Mouse (Mus musculus) limb, embryonic 12.5 days (tissue): Measurements from ENCODE around the gene Mcat. TPM values are rescaled to one million over a fixed set of nuclear protein-coding genes. Genes with fewer than 3 reads are reported as not detected.

Experiments used
- ATAC-seq: fragments of 200-750 bp; cut with Nextera tagmentation; 2 replicates; pipeline ENCODE4 v1.8.0; 2017; ENCODE audit warnings: low read depth, moderate TSS enrichment; ENCODE audit not compliant: insufficient number of reproducible peaks, insufficient read depth, low FRiP score, low TSS enrichment
- H3K27ac ChIP-seq: fragments of 300-500 bp; sonication (generic); 2 replicates; pipeline ENCODE4 v1.5.1; 2016; ENCODE audit warnings: mild to moderate bottlenecking, moderate library complexity
- H3K27me3 ChIP-seq: fragments of 300-500 bp; sonication (generic); 2 replicates; pipeline ENCODE4 v1.6.1; 2016; ENCODE audit warnings: mild to moderate bottlenecking, moderate library complexity
- H3K36me3 ChIP-seq: fragments of 300-500 bp; sonication (generic); 2 replicates; pipeline ENCODE4 v1.6.1; 2016; ENCODE audit warnings: mild to moderate bottlenecking, moderate library complexity
- H3K4me1 ChIP-seq: fragments of 300-500 bp; sonication (generic); replicated peaks from 2 replicates; pipeline ENCODE4 v1.6.1; 2016
- H3K4me2 ChIP-seq: fragments of 300-500 bp; sonication (generic); 2 replicates; pipeline ENCODE4 v1.6.1; 2016; ENCODE audit warnings: mild to moderate bottlenecking, moderate library complexity
- H3K4me3 ChIP-seq: fragments of 300-500 bp; sonication (generic); replicated peaks from 2 replicates; pipeline ENCODE4 v1.5.1; 2016; ENCODE audit warnings: mild to moderate bottlenecking
- H3K9ac ChIP-seq: fragments of 300-500 bp; sonication (generic); replicated peaks from 2 replicates; pipeline ENCODE4 v1.6.1; 2016; ENCODE audit warnings: mild to moderate bottlenecking, moderate library complexity
- H3K9me3 ChIP-seq: fragments of 300-500 bp; sonication (generic); 2 replicates; pipeline ENCODE4 v1.6.1; 2016; ENCODE audit warnings: mild to moderate bottlenecking, moderate library complexity
- WGBS: fragments of 180-500 bp; shearing (Covaris S2); methylation state at CpG from one replicate; pipeline ENCODE4 v1.1.7; 2016; 5-methylcytosine and 5-hydroxymethylcytosine counted together
- polyA plus RNA-seq: library from polyadenylated mRNA; unstranded; fragments of >200 nt; fragmentation: Nextera tagmentation; extraction: Ambion mirVana; gene quantifications from 2 replicates; pipeline ENCODE4 v1.2.1, GENCODE M21; 2016

Gene Mcat
- polyA plus RNA-seq, 1 experiment from 2014 or later = 50.8 TPM

DNA sequence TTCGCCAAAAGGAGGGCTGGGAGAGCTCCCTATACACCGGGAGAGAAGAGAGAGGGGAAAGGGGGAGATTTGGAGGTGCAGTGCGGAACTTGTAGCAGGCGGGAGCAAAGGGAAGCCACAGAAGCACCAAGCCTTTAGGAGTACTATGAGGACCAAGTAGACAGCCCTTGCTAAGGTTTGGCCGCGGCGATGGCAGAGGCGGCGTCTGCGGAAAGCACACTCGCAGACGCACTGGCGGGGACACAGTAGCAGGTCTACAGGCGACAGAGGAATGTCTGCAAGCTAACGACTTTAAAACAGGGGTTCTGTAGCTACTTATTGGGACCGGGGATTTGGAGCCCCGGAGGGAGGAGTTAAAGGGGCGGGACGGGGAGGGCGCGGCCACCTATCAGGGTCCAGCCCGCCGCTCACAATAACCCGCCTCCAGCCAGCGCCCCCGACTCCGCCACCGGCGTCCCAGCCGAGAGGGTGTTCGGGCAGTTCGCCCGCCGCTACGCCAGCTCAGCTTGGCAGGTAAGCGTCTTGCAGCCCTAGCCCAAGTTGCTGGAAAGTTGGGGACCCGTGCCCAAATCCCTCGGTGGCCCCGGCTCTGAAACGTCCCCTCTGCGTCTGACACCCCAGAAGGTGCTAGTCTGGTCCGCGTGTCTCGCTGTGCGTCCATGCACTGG is 37.0 kb downstream of the Mcat start, which contains the start of gene Bik:
TSS of gene Bik (plus strand) at position 439 of the 668 bp plus-strand sequence.
- Histone ChIP-seq H3K4me1 (peaks cover 23% of the 10 kb centered on the region), H3K4me3 (peak within 1 kb of the TSS; percentile 56), H3K36me3 (no peaks in the 10 kb centered on the region), H3K4me2 (peak within 1 kb of the TSS; percentile 94), H3K27me3 (peaks cover 69% of the 10 kb centered on the region), H3K9ac (peak within 1 kb of the TSS; percentile 50), H3K9me3 (no peaks in the 10 kb centered on the region), H3K27ac (no peak within 1 kb of the TSS)
- WGBS = under 1% methylated on average over 45 of the region's 45 CpGs
- ATAC-seq = peak; percentile 71; the same call in 1 of the 2 replicates

DNA sequence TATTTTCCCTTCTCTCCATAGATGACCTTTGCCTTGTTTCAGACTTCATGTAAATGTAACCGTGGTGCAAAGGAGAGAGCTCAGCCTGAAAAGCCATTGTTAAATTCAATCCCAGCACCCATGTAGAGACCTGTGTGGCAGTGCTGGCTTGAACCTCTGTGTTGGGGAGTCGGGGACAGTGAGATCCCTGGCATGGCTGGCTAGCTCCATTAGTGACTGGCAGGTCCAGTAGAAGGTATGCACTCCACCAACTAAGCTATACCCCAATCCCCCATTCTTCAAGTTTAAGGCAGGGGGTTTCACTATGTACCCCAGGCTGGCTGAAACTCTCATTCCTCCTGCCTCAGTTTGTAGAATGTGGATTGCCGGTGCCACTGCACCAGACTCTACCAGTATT is 39.3 kb downstream of the Mcat start:
- H3K27ac ChIP-seq = no peak overlapping the region
- peaks cover 62% of the 10 kb centered on the region for H3K27me3 ChIP-seq
- H3K36me3 ChIP-seq = no peaks in the 10 kb centered on the region
- ATAC-seq = no peak
- H3K4me3 ChIP-seq = no peak overlapping the region
- H3K4me2 ChIP-seq = no peak overlapping the region
- WGBS = 90% methylated on average over 3 of the region's 3 CpGs
- H3K9me3 ChIP-seq = no peaks in the 10 kb centered on the region
- H3K9ac ChIP-seq = no peak overlapping the region
- peaks cover 23% of the 10 kb centered on the region for H3K4me1 ChIP-seq

GRCm38 (mm10) chr15:83523638-83524332 is 39.8 kb downstream of the Mcat start:
- Histone ChIP-seq H3K27me3 (peaks cover 56% of the 10 kb centered on the region), H3K4me3 (no peak overlapping the region), H3K9me3 (no peaks in the 10 kb centered on the region), H3K4me1 (peaks cover 23% of the 10 kb centered on the region), H3K4me2 (no peak overlapping the region), H3K36me3 (no peaks in the 10 kb centered on the region), H3K9ac (no peak overlapping the region), H3K27ac (no peak overlapping the region)
- no peak for ATAC-seq
- 64% methylated on average over 14 of the region's 14 CpGs for WGBS

DNA sequence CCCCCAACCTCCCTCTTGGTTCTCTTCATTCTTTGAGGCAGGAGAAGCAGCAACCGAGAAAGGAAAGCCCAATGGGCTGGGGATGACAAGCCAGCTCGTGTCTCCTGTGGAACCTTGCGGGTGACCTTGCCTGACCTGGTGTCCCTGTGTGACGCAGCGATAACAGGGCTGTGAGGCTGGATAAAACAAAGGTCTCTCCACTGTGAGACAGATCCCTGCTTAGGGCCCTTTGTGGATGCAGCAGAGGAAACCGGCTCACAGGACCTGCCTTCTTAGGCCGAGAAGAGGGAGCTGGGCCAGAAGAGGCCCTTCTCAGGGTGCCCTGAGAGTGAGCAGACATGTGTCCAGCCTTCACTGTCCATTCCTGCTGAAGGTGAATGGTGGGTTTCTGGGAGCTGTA is 40.4 kb downstream of the Mcat start:
- Histone ChIP-seq H3K4me1 (peaks cover 23% of the 10 kb centered on the region), H3K27me3 (peaks cover 51% of the 10 kb centered on the region), H3K36me3 (no peaks in the 10 kb centered on the region), H3K27ac (no peak overlapping the region), H3K9me3 (no peaks in the 10 kb centered on the region), H3K4me2 (no peak overlapping the region), H3K9ac (no peak overlapping the region), H3K4me3 (no peak overlapping the region)
- 45% methylated on average over 7 of the region's 7 CpGs for WGBS
- ATAC-seq = no peak

DNA sequence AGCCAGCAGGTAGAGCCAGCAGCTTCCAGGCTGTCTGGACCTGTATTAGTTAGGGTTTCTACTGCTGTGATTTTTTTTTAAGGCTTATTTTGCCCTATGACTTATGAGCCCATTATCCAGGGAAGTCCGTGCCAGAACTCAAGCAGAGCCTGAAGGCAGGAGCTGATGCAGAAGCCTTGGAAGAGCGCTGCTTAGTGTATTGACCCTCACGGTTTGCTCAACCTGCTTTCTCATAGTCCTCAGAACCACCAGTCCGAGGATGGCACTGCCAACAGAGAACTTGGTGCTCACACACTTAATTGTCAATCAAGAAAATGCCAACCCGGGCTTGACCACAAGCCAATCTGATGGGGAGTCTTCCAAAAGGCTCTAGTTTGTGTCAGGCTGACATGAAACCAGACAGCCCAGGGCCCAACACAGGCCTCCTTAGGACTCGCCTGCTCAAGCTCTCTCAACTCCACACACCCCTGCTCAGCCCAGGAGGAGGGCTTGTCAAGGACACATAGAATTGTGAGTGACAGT is 42.7 kb downstream of the Mcat start:
- WGBS = 80% methylated on average over 6 of the region's 6 CpGs

GRCm38 (mm10) chr15:83518215-83519048 is 45.2 kb downstream of the Mcat start:
- Histone ChIP-seq H3K27me3 (peaks cover 4% of the 10 kb centered on the region; the same call in 1 of the 2 replicates), H3K4me2 (no peak overlapping the region), H3K9me3 (peaks cover 4% of the 10 kb centered on the region; the same call in 1 of the 2 replicates), H3K36me3 (no peaks in the 10 kb centered on the region), H3K27ac (no peak overlapping the region), H3K4me3 (no peak overlapping the region), H3K4me1 (0 out of 2 replicates have a peak, but pooled peaks cover 4% of the 10 kb centered on the region), H3K9ac (no peak overlapping the region)
- WGBS = 39% methylated on average over 20 of the region's 20 CpGs
- ATAC-seq = peak; percentile 31; the same call in 1 of the 2 replicates

More for the DNA sequence above, 42.7 kb downstream of the Mcat start:
- Histone ChIP-seq H3K27me3 (peaks cover 28% of the 10 kb centered on the region), H3K36me3 (no peaks in the 10 kb centered on the region), H3K4me2 (no peak overlapping the region), H3K4me1 (peaks cover 9% of the 10 kb centered on the region), H3K4me3 (no peak overlapping the region), H3K9ac (no peak overlapping the region), H3K9me3 (peaks cover 4% of the 10 kb centered on the region; the same call in 1 of the 2 replicates), H3K27ac (no peak overlapping the region)
- no peak for ATAC-seq

DNA sequence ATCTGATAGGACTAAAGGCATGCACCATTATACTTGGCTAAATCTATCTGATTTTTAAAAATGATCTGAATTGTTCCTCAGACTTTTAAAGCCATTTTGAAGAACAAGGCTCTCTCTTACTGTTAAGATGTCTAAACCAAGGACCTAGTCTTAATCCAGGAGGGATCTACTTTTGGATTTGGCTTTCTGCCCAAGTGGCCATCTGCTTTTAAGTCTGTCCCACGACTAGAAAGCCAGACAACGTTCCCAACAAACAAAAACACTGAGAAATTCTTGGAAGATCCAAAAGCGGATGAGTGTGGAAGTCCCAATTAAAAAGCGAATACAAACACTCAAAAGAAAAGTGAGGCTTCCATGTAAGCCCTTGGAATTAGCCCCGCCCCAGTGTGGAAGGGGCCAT is 48.6 kb downstream of the Mcat start:
- Histone ChIP-seq H3K9ac (no peak overlapping the region), H3K9me3 (peaks cover 4% of the 10 kb centered on the region; the same call in 1 of the 2 replicates), H3K27ac (no peak overlapping the region), H3K4me2 (no peak overlapping the region), H3K4me1 (no peaks in the 10 kb centered on the region), H3K27me3 (peaks cover 3% of the 10 kb centered on the region; the same call in 1 of the 2 replicates), H3K36me3 (no peaks in the 10 kb centered on the region), H3K4me3 (no peak overlapping the region)
- 70% methylated on average over 5 of the region's 5 CpGs for WGBS
- ATAC-seq = no peak

GRCm38 (mm10) chr15:83512489-83513281 is 50.9 kb downstream of the Mcat start:
- H3K9me3 ChIP-seq = peaks cover 4% of the 10 kb centered on the region; the same call in 1 of the 2 replicates
- no peaks in the 10 kb centered on the region for H3K36me3 ChIP-seq
- no peak overlapping the region for H3K9ac ChIP-seq
- WGBS = 73% methylated on average over 13 of the region's 13 CpGs
- H3K4me1 ChIP-seq = no peaks in the 10 kb centered on the region
- ATAC-seq = no peak
- H3K4me3 ChIP-seq = no peak overlapping the region
- H3K27ac ChIP-seq = no peak overlapping the region
- peaks cover 3% of the 10 kb centered on the region; the same call in 1 of the 2 replicates for H3K27me3 ChIP-seq
- H3K4me2 ChIP-seq = no peak overlapping the region

GRCm38 (mm10) chr15:83510805-83511405 is 52.7 kb downstream of the Mcat start, which contains the start of gene Ttll1:
Gene Ttll1 (minus strand): TSS chr15:83510893.
- H3K4me1 ChIP-seq = no peaks in the 10 kb centered on the region
- peak; percentile 95 for ATAC-seq
- peak within 1 kb of the TSS; percentile 79 for H3K4me2 ChIP-seq
- WGBS = 13% methylated on average over 41 of the region's 41 CpGs
- H3K36me3 ChIP-seq = no peaks in the 10 kb centered on the region
- H3K9ac ChIP-seq = peak within 1 kb of the TSS; percentile 50
- H3K4me3 ChIP-seq = peak within 1 kb of the TSS; percentile 54
- H3K27me3 ChIP-seq = peaks cover 3% of the 10 kb centered on the region; the same call in 1 of the 2 replicates
- H3K27ac ChIP-seq = peak within 1 kb of the TSS; percentile 18; the same call in 1 of the 2 replicates
- no peaks in the 10 kb centered on the region for H3K9me3 ChIP-seq
